Mouse (Mus musculus) granulocyte monocyte progenitor cell, adult 5-6 weeks (primary cell): Measurements from ENCODE around the gene Arid1b. TPM values are rescaled to one million over a fixed set of nuclear protein-coding genes. Genes with fewer than 3 reads are reported as not detected.
A peak's percentile ranks its signal among the peaks of the same experiment; 100 is the strongest.

ENCODE experiments used
- ATAC-seq: replicated peaks from 2 replicates; pipeline ENCODE4 v1.8.0; 2016; ENCODE audit warnings: mild to moderate bottlenecking, moderate TSS enrichment, inconsistent platforms; ENCODE audit not compliant: poor library complexity, severe bottlenecking
- total RNA-seq, 2 experiments: library from RNA; stranded (forward) in 1 of 2; stranded (reverse) in 1 of 2; fragments of 200-712, 200-1000 nt in 1 of 2; fragments of >200 nt in 1 of 2; fragmentation: Nextera tagmentation in 1 of 2; gene quantifications; 2 replicates each; pipeline ENCODE4 v1.2.3; 2014 to 2017

Gene Arid1b
- total RNA-seq, 2 experiments from 2014 or later, result 29.4 to 39.2 TPM

DNA sequence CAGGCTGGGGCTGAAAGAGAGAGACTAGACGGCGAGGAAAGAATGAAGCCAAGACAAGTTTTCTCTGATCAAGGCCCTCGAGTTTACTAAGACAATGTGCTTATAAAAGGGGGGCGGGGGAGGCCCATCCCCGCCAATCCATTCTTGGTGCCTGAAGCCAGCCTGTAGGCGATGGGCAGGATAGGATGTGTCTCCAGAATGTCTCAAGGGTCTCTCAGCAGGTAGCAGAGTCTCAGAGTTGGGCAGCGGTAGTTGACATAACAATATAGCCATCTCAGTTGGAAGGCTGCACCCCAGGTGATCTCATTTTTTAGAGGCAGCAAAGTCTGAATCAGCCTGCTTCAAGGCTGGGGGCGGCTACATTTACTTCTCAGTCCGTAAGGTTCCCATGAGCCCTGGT lies 328.5 kb downstream of the Arid1b start:
- no peak for ATAC-seq

DNA sequence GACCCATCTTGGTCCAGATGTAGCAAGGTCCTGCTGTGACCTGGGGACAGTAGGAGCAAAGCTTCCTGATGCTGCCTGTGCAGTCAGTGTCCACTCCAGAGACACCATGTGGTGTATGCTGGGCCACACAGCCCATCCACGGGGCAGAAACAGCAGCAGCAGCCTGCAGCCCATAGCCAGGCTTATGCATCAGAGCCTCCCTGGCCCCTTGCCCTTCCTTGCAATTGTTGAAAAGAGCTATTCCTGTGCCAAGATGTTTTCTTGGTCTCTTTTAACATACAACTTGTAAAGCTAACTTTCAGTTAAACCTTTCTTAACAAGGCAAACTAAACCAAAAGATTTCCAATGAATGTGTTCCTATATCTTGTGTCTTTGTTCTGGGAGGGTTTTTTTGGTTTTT lies 329.6 kb downstream of the Arid1b start:
- no peak for ATAC-seq

DNA sequence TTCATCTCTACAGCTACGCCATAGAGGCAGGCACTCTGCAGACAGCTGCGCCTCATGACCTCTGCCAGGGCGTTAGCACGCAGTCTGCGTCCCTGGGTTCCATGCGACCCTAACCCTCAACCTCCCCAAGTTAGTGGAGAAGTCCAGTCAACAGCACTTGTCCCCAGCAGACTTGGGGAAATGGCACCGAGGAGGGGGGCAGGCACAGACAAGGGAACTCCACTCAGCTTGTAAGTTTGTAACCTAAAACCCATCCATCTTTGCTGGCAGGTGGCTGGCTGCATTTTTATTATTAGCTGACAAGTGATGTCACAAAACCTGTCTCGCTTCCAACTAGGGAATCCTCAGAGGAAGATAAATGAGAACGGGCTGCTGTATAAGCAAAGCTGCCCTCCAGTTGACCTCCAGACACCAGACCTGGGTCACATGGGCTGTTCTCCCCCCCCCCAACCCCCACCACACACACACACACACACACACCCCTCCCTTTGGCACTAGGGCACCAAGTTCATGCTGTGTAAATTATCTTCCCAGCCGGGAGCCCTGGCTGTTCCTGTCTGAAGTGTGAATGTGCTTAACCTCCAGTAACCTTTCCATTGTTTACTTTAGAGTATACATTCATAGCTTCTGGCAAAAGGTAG lies 330.2 kb downstream of the Arid1b start:
- ATAC-seq, result no peak

DNA sequence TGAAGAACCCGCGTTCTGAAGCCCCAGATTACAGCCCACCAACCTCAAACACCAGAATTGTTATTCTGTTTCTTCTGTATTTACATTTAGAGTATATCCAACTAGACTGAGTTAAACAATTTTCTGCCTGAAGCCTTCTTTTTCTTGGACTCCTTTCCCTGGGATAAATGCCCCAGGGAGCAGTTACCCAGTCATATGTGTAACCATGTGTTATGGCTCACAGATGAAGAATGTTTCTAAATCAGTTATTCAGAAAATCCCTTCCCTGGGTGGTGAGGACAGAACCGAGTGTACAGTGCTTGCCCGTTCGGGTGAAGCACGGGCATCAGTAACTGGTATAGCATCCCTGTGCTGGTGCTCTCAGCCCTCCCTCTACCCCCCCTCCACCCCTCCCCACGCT lies 332.6 kb downstream of the Arid1b start:
- ATAC-seq, result no peak

DNA sequence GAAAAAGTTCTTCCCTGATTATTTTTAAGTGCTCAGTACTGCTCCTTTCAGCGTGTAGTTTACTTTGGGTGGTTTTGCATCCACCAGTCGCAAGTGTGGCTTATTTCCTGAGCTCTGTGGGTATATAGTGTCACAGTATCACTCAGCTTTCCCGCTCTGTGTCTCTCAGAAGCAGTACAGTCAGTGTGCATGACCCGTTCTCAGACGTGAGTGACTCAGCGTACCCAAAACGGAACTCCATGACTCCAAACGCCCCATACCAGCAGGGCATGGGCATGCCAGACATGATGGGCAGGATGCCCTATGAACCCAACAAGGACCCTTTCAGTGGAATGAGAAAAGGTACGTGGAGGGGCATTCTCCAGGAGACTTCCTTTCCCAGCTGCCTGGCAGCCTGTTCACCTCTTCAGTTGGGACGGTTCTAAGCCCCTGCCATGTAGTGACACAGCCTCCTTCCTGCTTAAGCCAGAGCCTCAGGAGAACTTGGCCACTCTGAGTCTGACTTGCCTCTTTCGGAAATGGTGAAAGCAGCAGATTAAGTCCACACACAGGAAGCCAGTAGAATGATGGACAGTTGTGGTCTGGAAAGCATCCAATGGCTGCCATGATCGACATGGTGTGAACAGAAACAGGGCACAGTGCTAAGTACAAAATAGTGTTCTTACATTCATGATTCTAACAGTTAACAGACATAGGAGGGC lies 333.5 kb downstream of the Arid1b start:
- ATAC-seq, result peak; percentile 87

DNA sequence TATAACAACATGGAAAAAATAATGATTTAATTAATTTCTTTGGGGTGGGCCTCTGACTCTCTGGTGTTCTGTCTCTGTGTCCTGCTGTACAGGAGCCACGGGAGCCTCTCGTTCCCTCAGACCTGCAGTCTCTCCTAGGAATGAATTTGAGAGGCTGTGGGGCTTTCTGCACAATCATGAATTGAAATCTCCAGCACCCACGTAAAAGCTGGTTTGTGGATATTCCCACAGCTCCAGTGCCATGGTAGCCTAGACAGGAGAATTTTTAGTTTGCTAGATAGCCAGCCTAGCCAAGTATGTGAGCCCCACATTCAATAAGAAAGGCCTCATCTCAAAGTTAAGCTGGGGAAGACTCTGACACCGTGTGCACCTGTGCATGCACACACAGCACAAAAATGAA lies 335.3 kb downstream of the Arid1b start:
- ATAC-seq, result no peak

DNA sequence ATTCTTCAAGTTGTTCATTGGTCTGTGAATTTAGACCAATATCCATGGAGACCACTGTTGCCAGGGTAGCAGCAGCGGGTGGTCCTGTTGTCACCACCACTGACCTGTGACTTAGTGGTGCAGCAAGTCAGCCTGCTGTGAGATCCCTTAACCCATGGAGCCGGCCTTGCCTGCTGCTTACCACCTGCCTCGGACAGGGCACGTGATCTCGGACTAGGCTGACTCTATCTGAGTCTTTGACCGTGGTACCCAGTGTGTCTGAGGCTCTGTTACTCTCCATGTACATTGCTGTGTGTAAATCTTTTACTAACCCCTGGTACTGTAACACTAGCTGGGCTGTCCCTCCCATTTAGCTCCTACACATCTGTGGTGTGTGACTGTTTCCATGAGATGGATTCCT lies 335.9 kb downstream of the Arid1b start:
- ATAC-seq, result no peak

DNA sequence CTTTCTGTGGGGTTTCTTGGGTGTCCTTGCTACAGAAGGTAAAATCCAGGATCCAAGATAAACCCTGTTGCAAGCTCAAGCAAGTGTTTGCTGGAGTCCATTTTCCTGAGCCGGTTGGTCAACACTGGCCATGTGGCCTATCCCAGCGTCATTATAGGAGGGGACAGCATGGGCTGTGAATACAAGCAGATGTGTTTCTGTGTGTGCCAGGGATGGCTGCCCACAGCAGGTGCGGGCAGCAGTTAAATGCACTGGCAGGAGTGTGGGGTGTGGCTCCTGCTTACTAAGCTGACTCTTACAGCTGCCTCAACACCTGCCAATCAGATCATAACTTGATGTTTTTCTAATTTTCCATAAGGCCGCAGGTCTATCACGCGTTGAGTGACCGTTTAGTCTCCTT lies 336.5 kb downstream of the Arid1b start:
- no peak for ATAC-seq

DNA sequence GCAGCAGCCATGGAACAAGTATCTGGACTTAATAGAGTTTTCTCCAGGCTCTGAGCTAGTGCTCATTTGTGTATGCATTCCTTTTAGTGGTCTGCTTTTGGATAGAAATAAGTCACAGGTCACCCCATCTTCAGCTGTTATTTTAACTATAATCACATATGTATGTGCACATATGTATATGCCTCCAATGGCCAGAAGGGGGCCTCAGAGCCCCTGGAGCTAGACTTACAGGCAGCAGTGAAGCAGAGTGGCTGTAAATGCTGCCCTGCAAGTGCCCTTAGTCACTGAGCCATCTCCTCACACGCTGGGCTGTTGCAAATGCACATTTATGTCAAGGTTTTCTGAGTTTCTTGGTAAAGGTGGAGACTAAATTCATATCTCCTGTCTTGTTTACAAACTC lies 337.3 kb downstream of the Arid1b start:
- ATAC-seq, result no peak

DNA sequence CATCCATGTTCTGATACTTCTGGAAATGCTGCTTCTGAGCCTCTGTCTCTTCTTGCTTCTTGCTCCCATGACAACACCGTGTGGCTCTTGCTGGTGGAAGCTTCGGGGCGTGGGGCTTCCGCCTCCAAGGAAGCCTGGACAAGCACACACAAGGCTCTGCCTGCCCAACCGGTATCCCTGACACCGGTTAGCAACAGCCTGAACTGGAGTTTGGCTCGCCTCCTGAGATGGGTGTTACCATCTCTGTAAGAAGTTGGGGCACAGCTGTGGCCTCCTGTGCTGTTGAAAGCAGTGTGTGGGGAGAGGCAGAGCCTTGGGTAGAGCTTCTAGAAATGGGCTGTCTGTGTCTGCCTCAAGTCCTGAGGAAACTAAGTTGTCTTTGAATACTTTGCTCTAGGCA lies 340.4 kb downstream of the Arid1b start:
- ATAC-seq, result no peak

DNA sequence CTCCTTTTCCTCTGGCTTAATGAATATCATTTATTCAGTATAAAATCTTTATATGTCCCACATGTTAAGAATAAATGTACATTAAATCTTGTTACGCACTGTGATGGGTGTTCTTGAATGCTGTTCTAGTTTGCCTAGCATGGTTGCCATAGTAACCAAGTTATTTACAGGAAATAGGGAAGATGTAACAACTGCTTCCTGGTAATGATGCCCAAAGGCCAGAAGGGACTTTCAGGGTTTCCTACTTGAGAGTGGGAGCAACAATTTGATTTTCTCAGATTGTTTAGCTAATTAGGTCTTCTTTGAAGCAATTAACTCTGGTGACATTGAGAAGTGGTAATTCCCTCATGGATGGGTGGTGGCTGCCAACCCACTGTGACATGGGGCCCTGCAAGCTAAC lies 350.3 kb downstream of the Arid1b start:
- ATAC-seq, result no peak

DNA sequence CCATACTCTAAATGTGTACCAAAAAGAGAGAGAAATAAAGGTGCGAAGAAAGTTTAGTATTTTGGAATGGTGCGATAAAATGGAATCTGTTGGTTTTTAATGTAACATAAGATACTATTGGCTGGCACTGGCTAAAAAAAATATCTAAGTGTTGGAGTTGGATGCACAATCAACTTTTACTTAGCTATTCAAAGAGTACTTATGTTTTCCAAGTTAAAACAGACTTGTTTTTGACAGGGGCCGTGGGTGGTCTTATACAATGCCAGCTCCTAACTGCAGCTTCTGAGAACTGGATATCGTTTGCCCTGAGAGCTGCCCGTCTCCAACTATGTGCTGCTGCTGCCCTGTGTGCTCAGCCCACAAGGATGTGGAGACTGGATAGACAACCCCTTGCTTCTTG lies 351.7 kb downstream of the Arid1b start:
- ATAC-seq, result no peak

DNA sequence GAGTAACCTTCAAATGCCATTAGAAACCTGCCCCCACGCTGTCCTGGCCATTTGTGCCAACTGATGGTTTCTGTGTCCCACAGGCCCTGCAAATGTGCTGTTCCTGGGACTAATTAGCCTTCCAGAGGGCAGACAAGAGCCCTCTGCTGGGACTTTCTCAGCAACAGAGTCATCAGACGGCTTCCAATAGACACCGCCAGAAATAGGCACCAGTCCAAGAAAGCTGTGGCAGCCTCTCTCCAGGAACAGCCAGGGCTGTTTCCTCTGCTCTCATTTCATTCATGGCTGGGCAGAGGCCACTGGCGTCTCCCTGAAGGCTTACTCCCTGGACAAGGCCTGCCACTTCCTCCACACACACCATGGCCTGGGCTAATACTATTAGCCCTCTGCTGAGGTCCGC lies 358.8 kb downstream of the Arid1b start:
- no peak for ATAC-seq

DNA sequence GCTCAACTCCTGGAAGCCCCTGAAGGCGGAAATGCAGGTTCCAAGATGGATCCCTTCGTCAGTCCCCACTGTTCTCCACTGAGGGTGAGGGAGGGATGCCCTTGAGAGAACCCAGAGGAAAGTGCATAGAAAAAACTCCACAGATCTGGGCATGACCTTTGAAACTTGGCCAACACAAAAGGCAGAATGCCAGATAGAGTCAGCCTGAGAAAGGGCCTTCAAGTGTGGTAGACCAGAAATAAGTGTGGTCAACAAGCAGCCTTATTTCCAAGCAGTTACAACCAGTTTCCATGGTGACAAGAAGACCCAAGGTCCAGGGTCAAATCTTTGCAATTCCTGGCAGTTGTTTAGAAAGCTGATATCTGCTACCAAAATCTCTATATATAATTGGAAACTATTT lies 366.6 kb downstream of the Arid1b start:
- no peak for ATAC-seq

DNA sequence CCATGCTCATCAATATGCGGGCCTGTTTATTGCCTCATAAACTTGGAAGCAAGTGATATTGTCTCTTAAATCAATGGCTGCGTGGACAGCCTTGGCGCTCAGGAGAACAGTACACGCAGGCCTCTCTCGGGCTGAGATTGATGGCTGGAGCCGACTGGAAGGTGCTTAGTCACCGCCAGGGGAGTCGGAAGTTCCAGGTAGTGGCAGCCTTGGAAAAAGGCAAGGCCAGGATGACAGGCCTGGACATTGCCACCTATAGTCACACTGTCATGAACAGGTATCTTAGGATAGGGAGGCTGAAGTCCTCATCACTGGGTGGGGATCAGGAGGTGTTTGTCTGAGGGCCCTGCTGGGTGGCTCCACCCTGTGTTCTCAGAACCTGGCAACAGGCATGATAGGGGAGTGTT lies 371.9 kb downstream of the Arid1b start:
- ATAC-seq, result no peak

DNA sequence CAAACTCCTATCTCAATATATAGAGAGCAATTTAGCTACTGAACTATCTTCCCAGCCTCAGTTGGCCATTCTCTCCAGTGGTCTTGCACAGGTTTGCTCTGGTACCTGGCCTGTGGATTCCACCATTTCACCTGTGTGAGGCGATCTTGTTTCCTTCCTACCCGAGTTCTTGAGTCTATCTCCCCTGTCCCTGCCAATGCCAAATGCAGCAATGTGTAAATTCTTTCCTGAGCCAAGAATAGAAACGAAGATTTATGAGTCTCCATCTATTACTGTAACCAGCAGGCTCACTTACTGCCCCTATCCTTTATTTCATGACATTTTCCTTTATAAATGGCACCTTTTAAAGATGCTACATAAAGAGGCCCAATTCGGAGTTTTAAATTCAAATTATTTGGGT lies 376.9 kb downstream of the Arid1b start:
- ATAC-seq, result no peak

DNA sequence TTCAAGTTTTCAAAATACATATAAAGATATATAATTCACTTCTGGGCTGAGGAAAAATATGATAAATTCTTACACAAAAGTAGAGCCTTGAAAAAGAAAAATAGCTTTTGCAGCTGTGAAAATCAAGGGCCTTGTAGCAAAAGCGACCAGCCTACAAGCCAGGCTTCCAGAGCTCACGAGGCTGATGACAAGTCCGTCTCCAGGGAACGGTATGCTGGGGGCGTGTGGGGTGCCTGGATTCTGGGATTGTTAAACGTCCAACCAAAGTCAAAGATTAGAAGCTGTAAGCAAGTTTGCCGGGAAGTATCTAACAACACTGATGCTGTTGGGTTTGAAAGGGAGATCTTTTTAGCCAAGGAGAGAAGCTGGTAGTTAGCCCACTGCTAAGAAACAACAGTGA lies 377.4 kb downstream of the Arid1b start:
- no peak for ATAC-seq

DNA sequence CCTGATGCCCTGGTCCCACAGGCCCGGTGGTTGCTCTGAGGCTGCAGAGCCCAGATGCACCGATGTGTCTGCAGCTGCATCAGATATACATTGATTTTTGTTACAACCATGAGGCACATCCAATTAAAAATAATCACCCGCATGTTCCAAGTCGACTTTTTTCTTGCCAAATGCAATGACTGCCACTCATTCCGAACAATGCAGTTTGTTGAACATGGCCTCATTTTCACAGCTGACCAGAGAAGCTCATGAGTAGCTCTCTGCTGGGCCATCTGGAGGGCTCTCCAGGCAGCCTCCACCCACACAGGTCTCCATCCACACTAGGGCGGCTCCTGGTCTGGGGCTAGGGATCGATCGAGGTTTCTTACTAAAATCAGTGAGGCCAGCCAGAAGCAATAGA lies 378.8 kb downstream of the Arid1b start:
- ATAC-seq, result no peak

DNA sequence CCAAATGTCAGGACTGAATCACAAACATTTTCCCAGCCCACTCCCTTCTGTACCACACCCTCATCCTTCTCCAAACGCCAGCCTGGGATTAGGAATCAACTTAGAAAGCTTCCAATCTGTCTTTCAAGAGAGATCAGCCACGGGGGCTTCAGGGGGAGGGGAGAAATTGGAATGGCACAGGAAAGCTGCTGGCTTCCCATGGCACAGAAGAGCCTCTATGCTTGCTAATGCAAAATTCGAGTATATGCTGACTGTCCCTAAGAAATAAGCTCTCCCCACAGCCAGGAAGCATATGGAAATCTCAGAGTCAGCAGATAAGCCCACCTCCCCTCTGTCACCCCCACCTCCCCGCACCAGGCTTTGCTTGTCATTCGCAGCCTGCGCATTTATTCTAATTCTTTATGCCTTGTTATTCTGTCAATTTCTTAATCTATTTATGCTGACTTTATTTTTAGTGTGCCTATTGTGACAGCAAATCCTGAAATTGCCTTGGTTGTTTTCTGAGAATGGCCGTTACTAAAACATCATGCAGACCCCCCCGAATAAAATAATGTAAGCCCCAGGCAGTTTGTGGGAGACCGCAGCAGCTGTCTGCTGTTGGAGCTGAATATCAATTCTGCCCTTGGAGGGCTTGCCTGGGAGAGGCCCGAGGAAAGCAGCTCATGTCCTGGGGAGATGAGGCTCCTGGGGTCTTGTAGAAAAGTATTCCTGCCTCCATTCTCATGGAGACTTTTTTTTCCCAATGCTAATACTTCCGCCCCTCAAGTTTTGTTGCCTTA lies 383.2 kb downstream of the Arid1b start:
- ATAC-seq, result no peak

DNA sequence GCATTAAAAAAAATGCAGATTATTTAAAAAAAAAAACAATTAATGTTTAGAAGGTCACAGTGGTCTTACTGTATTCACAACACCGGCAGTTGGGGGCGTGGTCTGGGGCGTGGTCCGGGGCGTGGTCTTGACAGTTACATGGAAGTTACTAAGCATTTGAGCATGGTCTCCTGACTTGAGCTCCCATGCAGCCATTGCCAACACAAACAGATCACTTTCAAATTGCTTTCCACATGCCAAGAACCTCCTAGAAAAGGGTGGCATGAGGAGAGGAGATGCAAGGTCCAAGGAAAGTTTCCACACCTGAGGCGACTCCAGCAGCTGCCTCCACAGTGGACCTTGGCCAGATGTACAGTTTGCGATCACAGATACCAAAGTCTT lies 383.8 kb downstream of the Arid1b start:
- peak; percentile 79 for ATAC-seq

DNA sequence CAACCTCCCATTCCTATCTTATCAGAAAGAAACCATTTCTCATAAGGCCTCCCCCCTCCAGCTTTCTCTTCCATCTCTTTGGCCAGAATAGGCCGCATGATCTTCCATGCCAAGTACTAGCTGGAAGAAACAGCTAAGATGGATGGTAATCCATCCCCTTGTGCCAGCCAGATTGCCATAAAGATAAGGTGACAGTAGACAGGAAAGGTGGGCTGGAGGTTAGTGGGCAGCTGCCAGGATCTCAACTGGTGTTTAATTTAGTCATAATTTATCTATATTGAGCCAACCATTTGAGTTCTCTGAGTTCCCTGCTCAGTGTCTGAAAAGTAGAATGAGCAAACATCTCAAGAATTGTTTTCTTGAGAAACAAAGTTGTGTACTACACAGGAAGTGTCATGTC lies 391.6 kb downstream of the Arid1b start:
- no peak for ATAC-seq
